Mouse (Mus musculus) olfactory bulb, adult 2 months (tissue): ENCODE measurements around the gene Rnf113a2.

Experiments
- CTCF ChIP-seq: fragments of 200-500 bp; IDR thresholded peaks from 2 replicates; pipeline ENCODE4 v1.5.1; 2012; ENCODE audit warnings: low read depth, mild to moderate bottlenecking, low read length, moderate library complexity; ENCODE audit not compliant: insufficient read depth
- POLR2A ChIP-seq: fragments of 200-500 bp; IDR thresholded peaks from 2 replicates; pipeline ENCODE4 v1.6.1; 2012; ENCODE audit warnings: mild to moderate bottlenecking, low read depth, low read length, moderate library complexity; ENCODE audit not compliant: insufficient read depth

GRCm38 (mm10) chr12:84429825-84430224 is 12.8 kb downstream of the Rnf113a2 start:
- TF ChIP-seq CTCF (no peak), POLR2A (no peak)
